Mouse (Mus musculus): ENCODE measurements around the gene Pdgfa. TPM values are rescaled to one million over a fixed set of nuclear protein-coding genes. Genes with fewer than 3 reads are reported as not detected.

Pdgfa gene
- polyA plus RNA-seq, 1 experiment from 2014 or later = 14.5 TPM

Other genes with a start within 250 kb of the Pdgfa start
- gene Fam20c, start 242.9 kb downstream of the Pdgfa start, polyA plus RNA-seq (2015; fragmentation: Nextera tagmentation; extraction: Ambion mirVana) = 48.0 and 51.5 TPM in 2 replicates
- gene Gm5294, start 177.3 kb downstream of the Pdgfa start, polyA plus RNA-seq (2015; fragmentation: Nextera tagmentation; extraction: Ambion mirVana) = 0.73 and 0.97 TPM in 2 replicates
- gene Prkar1b, start 152.6 kb upstream of the Pdgfa start, polyA plus RNA-seq (2015; fragmentation: Nextera tagmentation; extraction: Ambion mirVana) = 179 and 194 TPM in 2 replicates
- gene Dnaaf5, start 152.9 kb upstream of the Pdgfa start, polyA plus RNA-seq (2015; fragmentation: Nextera tagmentation; extraction: Ambion mirVana) = 3.1 and 3.7 TPM in 2 replicates
- 43.6 and 44.7 TPM in 2 replicates for gene Sun1, start 203.3 kb upstream of the Pdgfa start, polyA plus RNA-seq (2015; fragmentation: Nextera tagmentation; extraction: Ambion mirVana)

All from hindbrain, embryonic 13.5 days (tissue).